Mouse (Mus musculus) testis, adult 2 months (tissue): Measurements from ENCODE around the gene Gzmk. TPM values are rescaled to one million over a fixed set of nuclear protein-coding genes. Genes with fewer than 3 reads are reported as not detected.

Experiments used
- H3K27ac ChIP-seq: fragments of 200-500 bp; 2 replicates; pipeline ENCODE4 v1.5.1; 2012; ENCODE audit warnings: low read depth, low read length; ENCODE audit not compliant: control insufficient read depth, insufficient read depth
- H3K27me3 ChIP-seq: fragments of 200-500 bp; 2 replicates; pipeline ENCODE4 v1.6.1; 2012; ENCODE audit warnings: mild to moderate bottlenecking, low read length, moderate library complexity; ENCODE audit not compliant: control insufficient read depth, insufficient read depth
- H3K36me3 ChIP-seq: fragments of 200-500 bp; 2 replicates; pipeline ENCODE4 v1.6.1; 2012; ENCODE audit warnings: mild to moderate bottlenecking, low read length; ENCODE audit not compliant: control insufficient read depth, insufficient read depth
- H3K4me1 ChIP-seq: fragments of 200-500 bp; 2 replicates; pipeline ENCODE4 v1.6.1; 2012; ENCODE audit warnings: low read length; ENCODE audit not compliant: control insufficient read depth, insufficient read depth
- H3K4me3 ChIP-seq: fragments of 200-500 bp; 2 replicates; pipeline ENCODE4 v1.5.1; 2012; ENCODE audit warnings: low read depth, mild to moderate bottlenecking, low read length, moderate library complexity, mixed read lengths; ENCODE audit not compliant: control insufficient read depth
- CTCF ChIP-seq: fragments of 200-500 bp; IDR thresholded peaks from 2 replicates; pipeline ENCODE4 v1.5.1; 2012; ENCODE audit warnings: low read depth, mild to moderate bottlenecking, inconsistent platforms, low read length, moderate library complexity; ENCODE audit not compliant: control insufficient read depth, insufficient read depth, insufficient replicate concordance
- POLR2A ChIP-seq: fragments of 200-500 bp; IDR thresholded peaks from 2 replicates; pipeline ENCODE4 v1.6.1; 2012; ENCODE audit warnings: low read depth, mild to moderate bottlenecking, inconsistent platforms, low read length, moderate library complexity; ENCODE audit not compliant: control insufficient read depth
- polyA plus RNA-seq: library from polyadenylated mRNA; depleted of rRNA; stranded (reverse); fragments of >200 nt; gene quantifications from 2 replicates; pipeline ENCODE4 v1.2.3, GENCODE M21; 2012

The Gzmk gene
- polyA plus RNA-seq, 1 experiment = 0.53 TPM

GRCm38 (mm10) chr13:113224105-113224504, 1.6 kb downstream of the Gzmk start:
- H3K27ac ChIP-seq = no peak overlapping the region
- H3K27me3 ChIP-seq = no peaks in the 10 kb centered on the region
- H3K36me3 ChIP-seq = no peaks in the 10 kb centered on the region
- peaks cover 3% of the 10 kb centered on the region; the same call in 1 of the 2 replicates for H3K4me1 ChIP-seq
- TF ChIP-seq CTCF = no peak
- no peak for TF ChIP-seq POLR2A
- no peak overlapping the region for H3K4me3 ChIP-seq

- Histone ChIP-seq H3K36me3 (no peaks in the 10 kb centered on the region), H3K4me1 (no peaks in the 10 kb centered on the region; the same call in 1 of the 2 replicates), H3K4me3 (no peak overlapping the region), H3K27me3 (no peaks in the 10 kb centered on the region), H3K27ac (no peak overlapping the region)
- TF ChIP-seq POLR2A = no peak
- no peak for TF ChIP-seq CTCF
Measured at GRCm38 (mm10) chr13:113221851-113222250, 3.9 kb downstream of the Gzmk start.

DNA sequence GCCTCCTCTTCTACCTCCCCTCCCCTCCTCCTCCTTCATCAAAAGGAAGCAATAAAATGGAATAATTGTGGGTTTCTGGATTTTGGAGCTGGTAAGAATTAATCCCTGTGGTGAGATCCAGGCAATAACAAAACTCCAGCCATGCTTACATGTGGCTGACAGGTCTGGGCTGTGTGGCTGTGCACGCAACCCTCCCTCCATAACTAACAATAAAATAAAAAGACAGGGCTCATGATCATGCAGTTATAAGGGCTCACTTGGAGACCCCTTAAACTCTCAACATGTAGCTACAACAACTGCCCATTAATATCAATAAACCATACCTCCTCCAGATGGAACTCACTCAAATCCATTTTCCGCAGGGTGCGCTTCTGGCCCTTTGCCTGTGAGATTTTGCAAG, 11.8 kb downstream of the Gzmk start:
- H3K27ac ChIP-seq = no peak overlapping the region
- TF ChIP-seq POLR2A (no peak), CTCF (no peak)
- no peaks in the 10 kb centered on the region for H3K36me3 ChIP-seq

GRCm38 (mm10) chr13:113212401-113212800, 13.3 kb downstream of the Gzmk start:
- no peak overlapping the region for H3K27ac ChIP-seq
- no peaks in the 10 kb centered on the region for H3K36me3 ChIP-seq
- no peaks in the 10 kb centered on the region for H3K4me1 ChIP-seq
- no peaks in the 10 kb centered on the region for H3K27me3 ChIP-seq
- TF ChIP-seq CTCF = no peak
- no peak for TF ChIP-seq POLR2A
- no peak overlapping the region for H3K4me3 ChIP-seq

More for the DNA sequence above, 11.8 kb downstream of the Gzmk start:
- no peak overlapping the region for H3K4me3 ChIP-seq
- H3K4me1 ChIP-seq = no peaks in the 10 kb centered on the region
- H3K27me3 ChIP-seq = no peaks in the 10 kb centered on the region

DNA sequence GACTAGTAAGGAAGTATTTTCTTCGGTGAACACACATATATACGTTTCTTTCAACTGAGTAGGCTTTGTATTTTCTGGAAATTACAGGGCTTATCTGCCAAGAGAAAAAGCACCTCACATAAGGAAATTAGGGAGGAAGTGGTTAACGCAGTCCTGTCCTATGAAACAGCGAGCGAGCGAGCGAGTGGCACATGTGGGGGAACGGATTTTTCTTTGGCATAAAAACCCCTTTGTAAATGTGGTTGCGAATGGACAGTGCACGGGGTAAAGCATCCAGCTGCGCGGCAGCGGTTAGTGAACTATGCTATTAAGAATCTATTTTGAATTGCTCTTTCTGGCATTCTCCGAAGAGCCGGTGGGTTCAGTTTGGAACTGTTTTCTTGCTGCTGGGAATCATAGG, 14.4 kb downstream of the Gzmk start:
- no peak overlapping the region for H3K4me3 ChIP-seq
- no peaks in the 10 kb centered on the region for H3K4me1 ChIP-seq
- no peak overlapping the region for H3K27ac ChIP-seq
- no peaks in the 10 kb centered on the region for H3K27me3 ChIP-seq
- no peak for TF ChIP-seq POLR2A
- TF ChIP-seq CTCF = no peak
- no peaks in the 10 kb centered on the region for H3K36me3 ChIP-seq

DNA sequence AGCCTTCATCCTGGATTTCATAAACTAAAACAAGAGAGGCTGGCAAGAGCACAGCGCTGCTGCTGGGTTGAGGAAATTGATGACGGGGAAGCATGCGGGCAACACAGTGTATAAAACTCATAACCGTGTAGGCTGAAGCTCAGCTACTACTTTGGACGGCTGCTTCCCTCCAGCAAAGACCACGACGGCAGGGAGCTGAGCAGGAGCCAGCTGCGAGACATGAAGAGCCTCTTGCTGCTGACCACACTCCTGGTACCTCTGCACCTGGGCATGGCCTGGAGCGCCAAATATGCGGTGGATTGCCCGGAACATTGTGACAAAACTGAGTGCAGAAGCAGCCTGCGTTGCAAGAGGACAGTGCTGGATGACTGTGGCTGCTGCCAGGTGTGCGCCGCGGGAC, 16.1 kb downstream of the Gzmk start, which contains the start of gene Esm1:
TSS of gene Esm1 (plus strand) at position 36 of the 400 bp plus-strand sequence.
- no peaks in the 10 kb centered on the region for H3K4me1 ChIP-seq
- no peak within 1 kb of the TSS; the same call in 1 of the 2 replicates for H3K4me3 ChIP-seq
- H3K27ac ChIP-seq = no peak within 1 kb of the TSS
- H3K27me3 ChIP-seq = no peaks in the 10 kb centered on the region
- H3K36me3 ChIP-seq = no peaks in the 10 kb centered on the region
- no peak for TF ChIP-seq POLR2A
- no peak for TF ChIP-seq CTCF

GRCm38 (mm10) chr13:113205346-113205745, 20.4 kb downstream of the Gzmk start:
- H3K36me3 ChIP-seq = no peaks in the 10 kb centered on the region
- H3K27ac ChIP-seq = no peak overlapping the region
- TF ChIP-seq POLR2A = no peak
- TF ChIP-seq CTCF = no peak
- no peaks in the 10 kb centered on the region for H3K4me1 ChIP-seq
- no peak overlapping the region for H3K4me3 ChIP-seq
- no peaks in the 10 kb centered on the region for H3K27me3 ChIP-seq

DNA sequence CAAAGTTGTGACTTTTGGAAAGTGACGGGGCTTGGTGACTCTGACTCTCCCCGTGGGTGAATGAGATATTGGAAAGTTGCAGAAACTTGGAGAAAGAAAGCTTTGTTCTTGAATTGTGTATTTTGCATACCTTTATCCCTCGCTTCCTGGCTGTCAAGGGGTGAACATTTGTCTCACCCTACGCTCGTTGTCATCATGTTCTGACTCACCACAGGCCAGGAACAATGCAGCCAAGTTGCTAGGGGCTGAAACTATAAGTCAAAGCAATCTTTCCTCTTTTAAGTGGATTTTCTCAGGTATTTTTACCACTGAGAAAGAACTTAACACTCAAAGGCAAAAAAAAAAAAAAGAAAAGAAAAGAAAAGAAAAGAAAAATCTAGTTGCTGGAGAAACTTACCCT, 22.6 kb downstream of the Gzmk start:
- Histone ChIP-seq H3K36me3 (no peaks in the 10 kb centered on the region), H3K27me3 (no peaks in the 10 kb centered on the region), H3K27ac (no peak overlapping the region), H3K4me3 (no peak overlapping the region), H3K4me1 (no peaks in the 10 kb centered on the region)
- TF ChIP-seq CTCF = no peak
